Comparison of ENCODE assay signal across 9 mouse cellular contexts in the genomic region with DNA sequence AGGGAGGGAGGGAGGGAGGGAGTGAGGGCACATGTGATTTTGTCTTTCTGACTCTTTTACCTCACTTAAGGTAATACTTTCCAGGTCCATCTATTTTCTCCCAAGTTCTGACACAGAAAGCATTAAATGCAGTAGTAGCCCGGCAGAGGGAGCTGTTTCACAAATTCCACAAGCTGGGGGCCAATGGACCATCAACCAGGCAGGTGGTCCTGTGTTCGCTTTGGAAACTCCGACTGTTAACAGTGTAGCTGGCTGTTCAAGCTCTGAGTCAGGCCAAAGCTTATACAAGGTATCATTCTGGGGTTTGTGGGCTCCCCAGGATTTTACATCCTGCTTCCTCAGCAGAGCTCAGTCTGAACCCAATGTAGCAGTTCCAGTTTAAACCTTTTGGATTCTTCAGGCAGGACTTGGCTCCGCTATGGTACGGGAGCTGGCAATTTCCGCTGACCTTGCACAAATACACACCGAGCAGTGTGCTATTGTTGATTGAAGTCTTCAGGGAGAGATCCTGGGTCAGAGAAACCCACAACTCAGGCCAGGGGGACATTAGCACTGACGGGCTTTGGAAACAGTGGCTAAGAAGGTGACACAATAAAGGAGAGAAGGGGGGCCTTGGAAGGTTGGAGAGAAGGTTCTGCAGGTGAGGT.
DNase-seq lines count a peak whose midpoint lies in the region; ATAC-seq and TF ChIP-seq lines count a peak whose summit lies in the region.
"Had no signal": no experiment of that assay in that cellular context is flagged by ENCODE, and none has a peak within 500 bp of the region (broad histone marks: within the 10 kb centered on the region; RNA-seq: fewer than 3 reads in every experiment).

No protein-coding gene starts in this region.

- TF ChIP-seq POLR2A in bone marrow macrophage, adult 2 months (IDR thresholded peaks at IDR 0.05; ENCODE audit: borderline replicate concordance, low read depth, low read length): no peak

- ATAC-seq in midbrain, embryonic 14.5 days (ENCODE audit: low FRiP score, low TSS enrichment): no peak

- no peaks in the 10 kb centered on the region for H3K9me3 ChIP-seq in midbrain, embryonic 14.5 days (ENCODE audit: control insufficient read depth, low read length)
- H3K9me3 ChIP-seq: G1E had no signal

- no peak overlapping the region for H3K9ac ChIP-seq in midbrain, embryonic 14.5 days (replicated peaks; ENCODE audit: low read length)

- H3K27ac ChIP-seq in bone marrow macrophage, adult 2 months (ENCODE audit: insufficient read depth, low read depth, low read length): no peak overlapping the region
- no peak overlapping the region for H3K27ac ChIP-seq in midbrain, embryonic 14.5 days (replicated peaks; ENCODE audit: low read depth, low read length)

- no peak overlapping the region for H3K4me2 ChIP-seq in midbrain, embryonic 14.5 days (ENCODE audit: low read length)

- peak; percentile 50; the same call in 1 of the 2 replicates for TF ChIP-seq CTCF in bone marrow macrophage, adult 2 months (IDR thresholded peaks at IDR 0.05; ENCODE audit: low read depth, low read length)

- H3K4me3 ChIP-seq in bone marrow macrophage, adult 2 months (ENCODE audit: insufficient read depth, low read length): no peak overlapping the region
- no peak overlapping the region for H3K4me3 ChIP-seq in midbrain, embryonic 14.5 days (replicated peaks; ENCODE audit: low read depth, low read length)

- H3K27me3 ChIP-seq in midbrain, embryonic 14.5 days (ENCODE audit: control insufficient read depth, insufficient read depth, low read length): no peaks in the 10 kb centered on the region

- 47% methylated on average over 8 of the region's 8 CpGs for WGBS in midbrain, embryonic 14.5 days

- H3K4me1 ChIP-seq in bone marrow macrophage, adult 2 months (ENCODE audit: control insufficient read depth, insufficient read depth, low read length): no peaks in the 10 kb centered on the region
- peaks cover 12% of the 10 kb centered on the region for H3K4me1 ChIP-seq in midbrain, embryonic 14.5 days (ENCODE audit: control insufficient read depth, insufficient read depth, low read length)

- peak; percentile 74 to 83 for DNase-seq in cerebellum, postnatal 14 days
- no peak for DNase-seq in cerebellum, adult 11-12 months
- DNase-seq in 416B (ENCODE audit: low read depth): peak; percentile 40
- peak; percentile 13 to 40 for DNase-seq in frontal cortex, postnatal 14 days (ENCODE audit: low spot score in 2 of 2)
- peak; percentile 56 to 68 for DNase-seq in layer of hippocampus, postnatal 14 days (ENCODE audit: low spot score in 2 of 2)
- DNase-seq in midbrain, embryonic 14.5 days: peak; percentile 87
- DNase-seq in thymus, postnatal 4 days: peak; percentile 69

- H3K36me3 ChIP-seq in midbrain, embryonic 14.5 days (ENCODE audit: control insufficient read depth, insufficient read depth, low read length): no peaks in the 10 kb centered on the region
- H3K36me3 ChIP-seq: G1E had no signal
